Mouse (Mus musculus) adrenal gland, adult 10 weeks (tissue): ENCODE data around the gene Aagab. TPM values are rescaled to one million over a fixed set of nuclear protein-coding genes. Genes with fewer than 3 reads are reported as not detected.

Experiments
- polyA plus RNA-seq: library from polyadenylated mRNA; stranded (reverse); fragments of 350-450 nt; fragmentation: Illumina TruSeq; extraction: RNeasy Lipid Tissue Mini Kit (QIAGEN cat#74804); gene quantifications from one replicate; pipeline ENCODE4 v1.2.3, GENCODE M21; 2014; ENCODE audit warnings: low read depth, low replicate concordance

Aagab gene
- 11.7 TPM for polyA plus RNA-seq

GRCm38 (mm10) chr9:63602043-63602939 is at the start of gene Aagab, which contains the start of gene Iqch:
Gene Aagab (plus strand): TSS chr9:63602660.
Gene Iqch (minus strand): TSS chr9:63602493.

Other genes starting within 250 kb of the Aagab start
- 19.2 TPM for gene Map2k5, start 224.8 kb upstream of the Aagab start, polyA plus RNA-seq
- gene 2300009A05Rik, start 203.4 kb upstream of the Aagab start, polyA plus RNA-seq = 35.2 TPM
- not detected for gene Iqch, start 167 bp upstream of the Aagab start, polyA plus RNA-seq
- gene Smad3, start 155.3 kb downstream of the Aagab start, polyA plus RNA-seq = 11.9 TPM